Mouse (Mus musculus): Measurements from ENCODE around the gene Kcne1. TPM values are rescaled to one million over a fixed set of nuclear protein-coding genes. Genes with fewer than 3 reads are reported as not detected.

The Kcne1 gene
- polyA plus RNA-seq, 1 experiment from 2014 or later: not detected

- Histone ChIP-seq H3K27me3 (replicated peaks; ENCODE audit: control insufficient read depth, insufficient read depth, low read length) (no peaks in the 10 kb centered on the region), H3K4me3 (ENCODE audit: low read depth, low read length) (peak overlapping the region; percentile 74), H3K4me1 (replicated peaks; ENCODE audit: control insufficient read depth, insufficient read depth, low read length) (0 out of 2 replicates have a peak, but pooled peaks cover 6% of the 10 kb centered on the region), H3K27ac (ENCODE audit: low read depth, low read length) (peak overlapping the region; percentile 9; the same call in 1 of the 2 replicates), H3K9me3 (ENCODE audit: control insufficient read depth) (no peaks in the 10 kb centered on the region), H3K36me3 (ENCODE audit: control insufficient read depth, insufficient read depth) (peaks cover 9% of the 10 kb centered on the region; the same call in 1 of the 2 replicates), H3K4me2 (replicated peaks; ENCODE audit: low read depth) (peak overlapping the region; percentile 78), H3K9ac (ENCODE audit: low read depth, low read length) (peak overlapping the region; percentile 61)
- TF ChIP-seq CTCF (IDR thresholded peaks at IDR 0.05; ENCODE audit: low read depth): no peak
- WGBS: 0% methylated on average over 12 of the region's 12 CpGs
- ATAC-seq: peak; percentile 44
Measured at GRCm38 (mm10) chr16:92301412-92301806, 57.9 kb downstream of the Kcne1 start.

- Histone ChIP-seq H3K9ac (ENCODE audit: low read depth, low read length) (peak within 1 kb of the TSS; percentile 61), H3K4me1 (replicated peaks; ENCODE audit: control insufficient read depth, insufficient read depth, low read length) (0 out of 2 replicates have a peak, but pooled peaks cover 6% of the 10 kb centered on the region), H3K4me2 (replicated peaks; ENCODE audit: low read depth) (peak within 1 kb of the TSS; percentile 78), H3K27me3 (replicated peaks; ENCODE audit: control insufficient read depth, insufficient read depth, low read length) (no peaks in the 10 kb centered on the region), H3K27ac (ENCODE audit: low read depth, low read length) (peak within 1 kb of the TSS; percentile 30; the same call in 1 of the 2 replicates), H3K9me3 (ENCODE audit: control insufficient read depth) (no peaks in the 10 kb centered on the region), H3K36me3 (ENCODE audit: control insufficient read depth, insufficient read depth) (peaks cover 4% of the 10 kb centered on the region; the same call in 1 of the 2 replicates), H3K4me3 (ENCODE audit: low read depth, low read length) (peak within 1 kb of the TSS; percentile 74)
- ATAC-seq: peak; percentile 87
- WGBS: 8% methylated on average over 32 of the region's 32 CpGs
- no peak for TF ChIP-seq CTCF (IDR thresholded peaks at IDR 0.05; ENCODE audit: low read depth)
Measured at GRCm38 (mm10) chr16:92300649-92301411, 58.4 kb downstream of the Kcne1 start, which contains the start of gene Smim11. Gene Smim11, plus strand, starts transcription at chr16:92301286.

Other genes starting within 250 kb of the Kcne1 start
- 0.09 TPM in 1 of 2 replicates, not detected in the other for gene Kcne2, start 67.1 kb downstream of the Kcne1 start, polyA plus RNA-seq (2015; fragmentation: Nextera tagmentation; extraction: Ambion mirVana)
- 91.3 and 93.0 TPM in 2 replicates for gene Smim11, start 58.2 kb downstream of the Kcne1 start, polyA plus RNA-seq (2015; fragmentation: Nextera tagmentation; extraction: Ambion mirVana)
- gene Fam243, start 38.0 kb downstream of the Kcne1 start, polyA plus RNA-seq (2015; fragmentation: Nextera tagmentation; extraction: Ambion mirVana): not detected in 2 replicates
- 52.0 and 86.5 TPM in 2 replicates for gene Rcan1, start 111.4 kb upstream of the Kcne1 start, polyA plus RNA-seq (2015; fragmentation: Nextera tagmentation; extraction: Ambion mirVana)
- gene Clic6, start 126.3 kb upstream of the Kcne1 start, polyA plus RNA-seq (2015; fragmentation: Nextera tagmentation; extraction: Ambion mirVana): 70.7 and 77.8 TPM in 2 replicates

Measured in intestine, postnatal 0 days (tissue).